Mouse (Mus musculus) thymus, adult 2 months (tissue): ENCODE results near the gene Nr2f2. TPM values are rescaled to one million over a fixed set of nuclear protein-coding genes. Genes with fewer than 3 reads are reported as not detected.

Experiments
- DNase-seq: peaks from one replicate; pipeline ENCODE4 v3.0.0; 2021
- H3K27ac ChIP-seq: fragments of 200-500 bp; 2 replicates; pipeline ENCODE4 v1.5.1; 2012; ENCODE audit warnings: low read length, control low read depth; ENCODE audit not compliant: control insufficient read depth, insufficient read depth
- H3K27me3 ChIP-seq: fragments of 200-500 bp; 2 replicates; pipeline ENCODE4 v1.6.1; 2012; ENCODE audit warnings: mild to moderate bottlenecking, low read length, moderate library complexity, mixed read lengths; ENCODE audit not compliant: control insufficient read depth, insufficient read depth
- H3K36me3 ChIP-seq: fragments of 200-500 bp; 2 replicates; pipeline ENCODE4 v1.6.1; 2012; ENCODE audit warnings: mild to moderate bottlenecking, low read length, moderate library complexity; ENCODE audit not compliant: control insufficient read depth, insufficient read depth
- H3K4me1 ChIP-seq: fragments of 200-500 bp; replicated peaks from 2 replicates; pipeline ENCODE4 v1.6.1; 2012; ENCODE audit warnings: low read length; ENCODE audit not compliant: control insufficient read depth, insufficient read depth
- H3K4me3 ChIP-seq: fragments of 200-500 bp; 2 replicates; pipeline ENCODE4 v1.5.1; 2012; ENCODE audit warnings: mild to moderate bottlenecking, low read length, control low read depth, moderate library complexity; ENCODE audit not compliant: control insufficient read depth, insufficient read depth
- CTCF ChIP-seq: fragments of 200-500 bp; IDR thresholded peaks from 2 replicates; pipeline ENCODE4 v1.5.1; 2012; ENCODE audit warnings: mild to moderate bottlenecking, control low read depth, low read length, moderate library complexity, borderline replicate concordance; ENCODE audit not compliant: control insufficient read depth, poor library complexity, insufficient read depth; ENCODE audit errors: extremely low read depth
- POLR2A ChIP-seq: fragments of 200-500 bp; IDR thresholded peaks from 2 replicates; pipeline ENCODE4 v1.6.1; 2012; ENCODE audit warnings: mild to moderate bottlenecking, low read length, control low read depth, moderate library complexity; ENCODE audit not compliant: control insufficient read depth, poor library complexity, insufficient read depth; ENCODE audit errors: extremely low read depth
- WGBS: fragments of 180-500 bp; shearing (Covaris S2); methylation state at CpG from one replicate; pipeline ENCODE4 v1.1.7; 2018; 5-methylcytosine and 5-hydroxymethylcytosine counted together
- polyA plus RNA-seq: library from polyadenylated mRNA; depleted of rRNA; stranded (reverse); fragments of >200 nt; gene quantifications from 2 replicates; pipeline ENCODE4 v1.2.3, GENCODE M21; 2012

Nr2f2 gene
- polyA plus RNA-seq, 1 experiment: 14.7 TPM

DNA sequence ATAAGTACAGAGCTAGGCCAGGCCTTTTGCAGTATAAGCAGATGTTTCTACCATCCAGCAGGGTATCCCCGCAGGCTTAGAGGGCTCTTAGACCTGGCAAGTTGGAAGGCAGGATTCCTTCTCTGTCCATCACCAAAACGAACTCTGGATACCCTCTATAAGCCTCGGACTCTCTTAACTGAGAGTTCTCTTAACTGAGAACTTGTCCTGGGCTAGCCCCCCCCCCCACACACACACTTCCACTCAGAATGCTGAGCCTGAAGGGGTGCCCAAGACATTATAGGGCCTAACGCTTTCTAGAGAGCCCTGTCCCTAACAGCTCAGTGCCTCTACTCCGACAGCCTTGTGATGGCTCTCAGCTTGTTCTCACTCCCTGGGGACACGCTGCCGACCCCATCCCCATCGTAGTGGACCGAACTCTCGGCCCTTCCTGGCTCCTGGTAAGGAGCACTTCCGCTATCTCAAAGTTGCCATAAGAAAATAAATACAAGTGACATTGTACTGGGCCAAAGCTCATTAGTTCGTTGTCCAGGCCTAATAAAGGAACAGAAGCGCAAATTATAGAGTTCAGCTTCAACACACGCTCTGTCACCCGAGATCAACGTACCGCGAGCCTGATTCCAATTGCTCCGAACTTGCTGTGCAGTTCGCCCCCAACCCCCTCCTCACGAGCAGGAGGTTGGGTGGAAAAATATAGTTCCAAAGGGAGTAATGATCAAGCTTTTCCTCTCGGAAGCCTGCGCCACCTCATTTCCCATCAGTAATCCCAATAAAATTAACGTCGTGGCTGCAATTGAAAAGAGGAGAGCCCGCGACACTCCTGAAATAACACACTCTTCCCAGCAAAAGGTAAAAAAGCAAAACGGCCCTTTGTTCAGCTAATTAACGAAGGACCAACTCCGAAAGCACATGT lies 18.2 kb downstream of the Nr2f2 start:
- TF ChIP-seq POLR2A: no peak
- TF ChIP-seq CTCF: no peak
- no peak overlapping the region for H3K27ac ChIP-seq
- peaks cover 9% of the 10 kb centered on the region for H3K27me3 ChIP-seq
- no peak overlapping the region for H3K4me3 ChIP-seq
- H3K36me3 ChIP-seq: no peaks in the 10 kb centered on the region
- 13% methylated on average over 30 of the region's 30 CpGs for WGBS
- no peaks in the 10 kb centered on the region for H3K4me1 ChIP-seq
- no peak for DNase-seq

GRCm38 (mm10) chr7:70347618-70347958 lies 18.9 kb downstream of the Nr2f2 start:
- Histone ChIP-seq H3K4me3 (no peak overlapping the region), H3K4me1 (no peaks in the 10 kb centered on the region), H3K27ac (no peak overlapping the region), H3K36me3 (no peaks in the 10 kb centered on the region), H3K27me3 (peaks cover 9% of the 10 kb centered on the region)
- DNase-seq: no peak
- TF ChIP-seq CTCF (no peak), POLR2A (no peak)
- 16% methylated on average over 14 of the region's 14 CpGs for WGBS

DNA sequence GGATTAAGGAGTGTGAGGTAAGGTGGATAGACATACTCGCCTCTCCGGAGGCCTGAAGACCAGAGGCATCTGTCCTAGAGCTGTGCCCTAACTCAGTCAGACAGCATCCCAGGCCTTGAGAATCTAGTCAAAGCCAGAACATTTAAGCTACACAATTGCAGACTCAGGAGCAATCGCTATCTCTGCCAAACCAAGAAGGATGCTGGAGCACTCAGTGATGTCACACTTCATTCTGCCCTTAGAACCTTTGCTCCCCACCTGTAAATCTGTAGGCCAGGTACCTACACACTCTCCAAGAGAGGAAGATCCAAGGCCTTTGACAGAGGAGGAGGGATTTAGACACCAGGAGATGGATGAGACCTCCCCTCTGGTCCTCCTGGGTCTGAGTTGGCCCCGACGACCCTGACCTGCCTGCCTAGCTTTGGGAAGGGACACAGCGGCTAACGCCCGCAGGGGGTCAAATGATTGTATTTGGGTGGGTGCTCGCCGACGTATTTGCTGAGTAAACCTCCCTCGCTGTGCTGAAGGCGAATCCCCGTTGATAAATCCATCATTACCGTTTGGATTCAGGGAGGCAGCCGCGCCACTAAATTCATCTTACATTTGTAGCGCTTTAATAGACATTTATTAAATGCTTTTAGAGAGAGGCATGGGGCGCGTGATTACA lies 19.5 kb downstream of the Nr2f2 start:
- TF ChIP-seq POLR2A (no peak), CTCF (no peak)
- peaks cover 9% of the 10 kb centered on the region for H3K27me3 ChIP-seq
- H3K36me3 ChIP-seq: no peaks in the 10 kb centered on the region
- no peak for DNase-seq
- H3K4me1 ChIP-seq: no peaks in the 10 kb centered on the region
- 16% methylated on average over 20 of the region's 20 CpGs for WGBS
- no peak overlapping the region for H3K4me3 ChIP-seq
- no peak overlapping the region for H3K27ac ChIP-seq

- Histone ChIP-seq H3K4me1 (no peaks in the 10 kb centered on the region), H3K27me3 (peaks cover 7% of the 10 kb centered on the region), H3K27ac (no peak overlapping the region), H3K36me3 (no peaks in the 10 kb centered on the region), H3K4me3 (no peak overlapping the region)
- TF ChIP-seq CTCF (no peak), POLR2A (no peak)
- no peak for DNase-seq
- WGBS: 3% methylated on average over 35 of the region's 35 CpGs
Observed at GRCm38 (mm10) chr7:70346010-70346536, 20.5 kb downstream of the Nr2f2 start.

DNA sequence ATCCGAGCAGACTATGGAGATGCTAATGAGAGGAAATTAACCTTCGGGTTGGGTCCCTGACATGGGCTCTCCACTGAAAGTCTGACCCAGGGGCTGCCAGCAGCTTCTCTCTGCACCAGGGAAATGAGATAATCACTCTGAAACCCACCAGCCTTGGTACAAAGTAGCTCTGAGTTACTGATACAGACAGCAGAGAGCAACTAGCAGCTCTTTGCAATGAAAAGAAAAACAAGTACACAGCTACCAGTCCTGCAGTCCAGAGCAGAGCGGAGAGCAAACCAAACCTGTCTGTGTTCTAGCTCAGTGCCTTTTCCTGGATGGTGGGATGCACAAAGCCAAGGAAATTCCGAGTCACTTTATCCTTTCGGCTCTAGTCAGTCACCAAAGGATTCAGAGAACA lies 23.1 kb downstream of the Nr2f2 start:
- Histone ChIP-seq H3K27ac (no peak overlapping the region), H3K4me3 (no peak overlapping the region), H3K4me1 (no peaks in the 10 kb centered on the region), H3K27me3 (peaks cover 4% of the 10 kb centered on the region), H3K36me3 (no peaks in the 10 kb centered on the region)
- DNase-seq: no peak
- TF ChIP-seq CTCF (no peak), POLR2A (no peak)
- WGBS: 14% methylated on average over 5 of the region's 5 CpGs

DNA sequence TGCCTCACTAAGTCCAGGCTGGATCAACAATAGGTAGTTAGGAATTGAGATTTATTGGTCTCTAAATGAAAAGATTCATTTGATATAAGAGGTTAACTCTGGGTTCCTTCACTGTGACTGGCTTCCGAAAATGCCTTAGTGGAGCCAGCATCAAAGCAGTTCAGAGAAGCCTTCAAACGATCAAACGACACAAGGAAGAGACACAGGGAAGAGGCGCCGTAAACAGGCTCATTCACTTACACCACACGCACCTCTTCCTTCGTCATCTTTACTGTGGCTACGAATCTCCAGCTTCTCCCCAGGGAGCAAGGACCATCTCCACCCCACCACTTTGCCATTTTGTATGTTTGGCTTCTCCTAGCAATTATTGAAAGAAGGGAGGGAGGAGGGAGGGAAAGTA lies 23.8 kb downstream of the Nr2f2 start:
- 16% methylated on average over 8 of the region's 8 CpGs for WGBS
- H3K27me3 ChIP-seq: peaks cover 4% of the 10 kb centered on the region
- TF ChIP-seq POLR2A: no peak
- TF ChIP-seq CTCF: no peak

GRCm38 (mm10) chr7:70342076-70342475 lies 24.5 kb downstream of the Nr2f2 start:
- H3K27me3 ChIP-seq: peaks cover 4% of the 10 kb centered on the region
- no peaks in the 10 kb centered on the region for H3K4me1 ChIP-seq
- H3K27ac ChIP-seq: no peak overlapping the region
- no peaks in the 10 kb centered on the region for H3K36me3 ChIP-seq
- 19% methylated on average over 2 of the region's 2 CpGs for WGBS
- DNase-seq: no peak
- no peak for TF ChIP-seq POLR2A
- TF ChIP-seq CTCF: no peak
- H3K4me3 ChIP-seq: no peak overlapping the region

More for the DNA sequence above, 23.8 kb downstream of the Nr2f2 start:
- no peak overlapping the region for H3K4me3 ChIP-seq
- no peaks in the 10 kb centered on the region for H3K4me1 ChIP-seq
- H3K27ac ChIP-seq: no peak overlapping the region
- no peaks in the 10 kb centered on the region for H3K36me3 ChIP-seq
- DNase-seq: no peak
